Mouse (Mus musculus) heart, postnatal 10 days (tissue): Measurements from ENCODE around the gene Clec2l. TPM values are rescaled to one million over a fixed set of nuclear protein-coding genes. Genes with fewer than 3 reads are reported as not detected.
"Not testable (repeated sequence)": the region's sequence is repeated elsewhere in the genome, so short reads cannot be mapped to it uniquely, and the experiment has no call there.

Source experiments
- DNase-seq, 2 experiments: peaks; one replicate each; pipeline ENCODE4 v3.0.0; 2021
- intact Hi-C: fragments of 180-260 bp; cut with DNase I; formaldehyde crosslinking; loops from one replicate; pipeline ENCODE4 v1.15.1; 2025
- total RNA-seq, 2 experiments: library from RNA; stranded (reverse); gene quantifications; 2 replicates each; pipeline ENCODE4 v1.2.3; 2021

Gene Clec2l
- total RNA-seq, 2 experiments from 2014 or later: 2.8 to 3.3 TPM

DNA sequence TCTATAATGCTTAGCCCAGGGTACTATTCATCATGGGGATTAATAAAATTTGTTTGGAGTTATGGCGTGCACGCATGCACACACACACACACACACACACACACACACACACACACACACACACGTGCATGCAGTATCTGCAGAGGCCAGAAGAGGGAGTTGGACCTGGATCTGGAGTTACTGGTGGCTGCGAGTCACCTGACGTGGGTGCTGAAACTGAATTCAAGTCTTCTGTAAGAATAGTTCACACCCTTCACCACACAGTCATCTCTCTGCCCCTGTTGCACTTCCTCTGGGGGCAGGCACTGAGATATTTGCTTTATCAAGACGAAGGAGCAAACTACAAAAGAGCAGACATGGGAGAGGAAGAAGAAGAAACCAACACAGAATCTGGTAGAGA is 6.7 kb downstream of the Clec2l start:
- DNase-seq: no peak
- intact Hi-C loops: no loop called here

DNA sequence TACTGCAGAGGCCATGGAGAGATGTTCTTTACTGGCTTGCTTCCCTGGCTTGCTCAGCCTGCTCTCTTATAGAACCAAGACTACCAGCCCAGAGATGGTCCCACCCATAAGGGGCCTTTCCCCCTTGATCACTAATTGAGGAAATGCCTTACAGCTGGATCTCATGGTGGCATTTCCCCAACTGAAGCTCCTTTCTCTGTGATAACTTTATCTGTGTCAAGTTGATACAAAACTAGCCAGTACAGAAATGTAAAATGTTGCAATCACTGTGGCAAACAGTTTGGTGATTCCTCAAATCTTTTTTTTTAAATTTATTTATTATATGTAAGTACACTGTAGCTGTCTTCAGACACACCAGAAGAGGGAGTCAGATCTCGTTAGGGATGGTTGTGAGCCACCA is 7.6 kb downstream of the Clec2l start:
- intact Hi-C loops, DNase-seq: not testable (repeated sequence)

DNA sequence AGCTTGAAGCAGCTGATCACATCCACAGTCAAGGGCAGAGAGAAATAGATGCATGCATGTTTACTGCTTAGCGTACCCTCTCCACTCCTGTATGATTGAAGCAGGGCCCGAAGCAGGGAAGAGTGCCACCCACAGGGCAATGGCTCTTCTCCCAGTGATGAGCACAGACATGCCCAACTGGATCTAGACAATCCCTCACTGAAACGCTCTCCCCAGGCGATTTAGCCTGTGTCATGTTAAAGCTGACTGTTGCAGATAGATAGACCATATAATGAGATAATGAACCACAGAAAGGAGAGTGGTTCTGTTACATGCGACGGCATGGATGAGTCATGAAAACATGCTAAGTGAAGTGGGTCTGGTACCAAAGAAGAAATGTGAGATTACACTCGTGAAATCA is 8.4 kb downstream of the Clec2l start:
- intact Hi-C loops: no loop called here
- DNase-seq: no peak

DNA sequence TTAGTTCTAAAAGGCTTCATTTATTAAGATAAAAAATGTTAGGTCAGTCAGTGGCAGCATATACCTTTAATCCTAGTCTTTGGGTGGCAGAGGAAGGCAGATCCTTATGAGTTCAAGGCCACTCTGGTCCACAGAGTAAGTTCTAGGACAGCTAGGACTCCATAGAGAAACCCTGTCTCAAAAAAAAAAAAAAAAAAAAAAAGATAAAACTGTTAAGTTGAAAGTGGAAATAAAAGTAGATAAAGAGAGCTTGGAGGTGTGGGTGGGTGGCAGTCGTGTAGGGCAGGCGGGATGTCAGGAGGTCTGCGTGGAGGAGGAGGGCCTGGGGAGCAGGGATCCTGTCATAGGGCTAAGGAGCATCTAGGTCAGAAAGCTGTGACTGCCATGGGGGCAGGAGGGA is 9.1 kb downstream of the Clec2l start:
- intact Hi-C loops: no loop called here
- no peak for DNase-seq

DNA sequence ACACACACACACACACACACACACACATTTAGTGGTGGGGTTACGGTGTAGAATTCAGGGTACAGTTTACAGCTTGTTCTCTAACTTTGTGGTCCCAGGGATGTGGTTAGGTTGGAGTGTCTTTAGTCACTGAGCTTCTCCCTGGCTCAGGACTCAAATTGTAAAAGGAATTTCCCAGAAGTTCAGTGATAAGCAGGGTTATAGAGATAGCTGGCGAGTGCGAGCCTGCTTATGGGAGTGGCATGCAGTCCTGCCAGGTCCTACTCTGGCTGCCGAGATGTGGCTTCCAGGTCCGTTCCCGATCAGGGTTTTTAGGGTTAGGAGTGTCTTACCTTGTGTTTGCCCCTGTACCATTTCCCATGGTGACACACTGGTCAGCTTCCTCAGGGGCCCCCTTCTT is 13.3 kb downstream of the Clec2l start:
- DNase-seq: peak in 1 of 2 experiments; percentile 18
- intact Hi-C loops: no loop called here

DNA sequence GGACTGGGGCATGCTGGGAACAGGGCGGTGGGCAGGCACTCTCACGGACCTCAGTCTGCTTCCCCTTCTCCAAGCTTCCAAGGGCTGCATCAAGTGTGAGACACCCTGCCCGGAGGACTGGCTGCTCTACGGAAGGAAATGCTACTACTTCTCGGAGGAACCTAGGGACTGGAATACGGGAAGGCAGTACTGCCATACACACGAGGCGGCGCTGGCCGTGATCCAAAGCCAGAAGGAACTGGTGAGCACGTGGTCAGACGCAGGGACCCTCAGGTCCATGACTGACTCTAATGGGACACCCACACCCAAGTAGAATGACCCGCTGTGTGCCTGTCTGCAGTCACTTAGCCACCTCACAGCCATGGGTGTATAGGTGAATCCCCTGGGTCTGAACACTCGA is 13.9 kb downstream of the Clec2l start:
- intact Hi-C loops: no loop called here
- peak in 1 of 2 experiments; percentile 13 for DNase-seq

DNA sequence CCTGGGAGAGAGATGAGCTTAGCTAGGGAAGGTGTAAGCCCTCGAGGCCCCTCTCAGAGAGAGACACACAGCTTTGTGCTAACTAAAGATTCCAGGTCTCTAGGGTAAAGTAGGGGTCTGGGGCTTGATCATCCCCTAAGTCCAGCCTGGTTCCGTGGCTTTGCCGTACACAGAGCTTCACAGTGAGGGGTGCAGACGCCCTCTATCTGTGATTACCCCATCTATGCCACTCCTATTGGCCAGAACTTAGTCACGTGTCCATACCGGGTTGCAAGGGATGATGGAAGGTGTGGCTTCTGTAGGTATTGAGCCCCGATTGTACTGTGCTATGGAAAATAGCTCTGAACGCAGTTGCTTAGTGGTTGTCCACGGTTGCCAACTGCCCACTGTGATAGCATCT is 14.8 kb downstream of the Clec2l start:
- intact Hi-C loops: no loop called here
- no peak for DNase-seq

DNA sequence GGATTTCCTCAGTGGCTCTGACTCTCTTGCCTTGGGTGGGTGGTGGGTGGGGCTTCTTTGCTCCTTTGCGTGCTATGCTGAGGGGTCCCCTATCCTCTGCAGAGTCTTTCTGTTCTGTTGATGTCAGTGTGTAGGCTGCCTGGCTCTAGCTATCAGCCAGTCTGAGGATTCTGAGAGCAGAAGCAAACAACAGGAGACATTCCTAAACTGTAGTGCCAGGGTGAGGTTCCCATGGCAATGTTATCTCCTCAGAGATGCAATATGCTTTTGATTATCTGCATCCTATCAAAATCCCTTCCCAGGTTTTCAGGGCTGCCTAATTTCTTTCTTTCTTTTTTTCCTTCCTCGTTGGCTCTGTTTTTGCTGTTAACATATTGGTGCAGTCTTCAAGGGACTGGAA is 19.7 kb downstream of the Clec2l start:
- DNase-seq: no peak
- intact Hi-C loops: no loop called here

DNA sequence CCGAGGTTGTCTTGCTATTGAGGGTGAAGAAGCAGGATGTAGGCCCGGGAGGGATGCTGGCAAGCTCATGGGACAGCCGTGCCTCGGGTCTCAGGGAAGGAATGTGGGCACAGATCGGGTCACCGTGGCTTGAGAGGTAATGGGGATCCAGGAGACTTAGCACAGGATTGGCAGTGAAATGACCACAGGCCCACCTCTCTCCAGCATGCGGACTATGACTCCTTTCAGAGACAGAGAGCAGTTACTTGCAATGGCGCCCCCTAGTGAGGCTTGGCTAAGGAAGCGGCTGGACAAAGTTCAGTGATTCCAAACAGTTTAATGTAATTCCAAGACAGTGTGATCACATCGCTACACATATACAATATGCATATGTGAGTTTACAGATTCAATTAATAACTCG is 24.3 kb downstream of the Clec2l start:
- DNase-seq: no peak
- intact Hi-C loops: no loop called here

DNA sequence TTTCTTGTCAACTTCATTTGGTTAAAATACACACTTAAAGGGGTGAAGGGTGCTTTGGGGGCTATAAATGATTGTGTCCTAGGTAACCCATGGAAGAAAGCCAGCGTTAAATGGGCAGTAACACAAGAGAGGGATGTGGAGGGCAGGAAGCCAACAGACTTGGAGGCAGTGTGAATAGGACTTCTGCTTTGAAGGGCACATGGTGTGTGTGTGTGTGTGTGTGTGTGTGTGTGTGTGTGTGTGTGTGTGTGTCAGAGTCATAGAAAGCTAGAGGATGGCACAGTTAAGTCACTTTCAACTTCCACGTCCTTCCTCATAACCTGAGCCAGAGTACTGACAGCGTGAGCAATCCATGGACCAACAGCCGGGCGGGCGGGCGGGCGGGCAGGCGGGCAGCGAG is 26.0 kb downstream of the Clec2l start:
- intact Hi-C loops: no loop called here

DNA sequence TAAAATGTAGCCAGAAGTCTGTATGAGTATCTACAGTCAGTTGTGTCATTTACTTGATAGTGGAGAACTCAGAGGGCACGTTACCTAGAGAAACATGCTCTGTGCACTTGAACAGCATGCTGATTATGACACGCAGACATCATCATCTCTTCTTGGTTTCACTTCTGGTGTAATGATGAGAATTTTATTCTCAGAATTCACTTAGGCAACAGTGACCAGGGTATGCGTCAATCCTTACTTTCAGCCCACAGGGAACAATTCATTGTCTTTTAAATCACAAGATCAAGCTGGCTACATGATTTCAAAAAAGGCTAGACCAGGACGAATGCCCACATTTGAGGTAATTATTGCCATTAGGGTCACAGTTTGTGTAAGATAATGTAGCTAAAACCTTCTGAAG is 27.7 kb downstream of the Clec2l start:
- DNase-seq: no peak
- intact Hi-C loops: no loop called here

More for the DNA sequence above, 26.0 kb downstream of the Clec2l start:
- DNase-seq: peak; percentile 44 to 62

DNA sequence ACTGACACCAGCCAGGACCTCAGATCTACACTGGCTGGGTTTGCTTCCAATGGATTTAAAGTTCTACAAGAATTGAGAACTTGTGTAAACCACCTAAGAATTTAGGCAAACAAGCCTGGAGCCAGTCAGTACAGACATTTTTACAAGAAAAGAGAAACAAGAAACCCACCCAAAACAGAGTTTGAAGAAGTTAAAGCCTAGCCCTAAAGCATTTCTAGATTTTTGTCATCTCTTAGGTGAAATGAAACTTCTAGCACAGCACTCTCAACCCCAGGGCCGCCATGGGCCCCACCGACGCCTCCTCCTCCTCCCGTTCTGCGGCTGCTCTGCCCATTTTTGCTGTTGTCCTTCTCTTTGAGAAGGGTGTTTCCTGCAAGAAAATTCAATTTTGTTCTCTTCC is 28.2 kb downstream of the Clec2l start:
- intact Hi-C loops: no loop called here
- DNase-seq: no peak

DNA sequence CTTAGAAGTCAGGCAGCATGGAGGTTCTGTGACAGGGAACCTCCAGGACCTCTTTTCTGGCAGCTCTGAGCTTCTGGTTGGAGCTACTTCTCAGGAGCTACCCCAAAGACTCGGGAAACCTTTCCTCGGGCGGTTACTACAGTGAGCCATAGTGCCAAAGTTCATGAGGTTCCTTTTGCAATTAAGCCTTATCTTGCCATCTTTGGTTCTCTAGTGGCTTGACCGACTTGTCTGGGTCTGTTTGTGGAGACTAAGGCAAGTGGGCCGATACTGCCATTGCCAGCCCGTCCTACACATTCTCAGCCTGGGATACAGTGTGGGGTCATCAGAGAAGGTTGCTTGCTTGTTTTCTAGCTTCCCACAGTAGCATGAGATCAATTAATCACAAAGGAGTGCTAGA is 29.7 kb downstream of the Clec2l start:
- intact Hi-C loops: no loop called here

DNA sequence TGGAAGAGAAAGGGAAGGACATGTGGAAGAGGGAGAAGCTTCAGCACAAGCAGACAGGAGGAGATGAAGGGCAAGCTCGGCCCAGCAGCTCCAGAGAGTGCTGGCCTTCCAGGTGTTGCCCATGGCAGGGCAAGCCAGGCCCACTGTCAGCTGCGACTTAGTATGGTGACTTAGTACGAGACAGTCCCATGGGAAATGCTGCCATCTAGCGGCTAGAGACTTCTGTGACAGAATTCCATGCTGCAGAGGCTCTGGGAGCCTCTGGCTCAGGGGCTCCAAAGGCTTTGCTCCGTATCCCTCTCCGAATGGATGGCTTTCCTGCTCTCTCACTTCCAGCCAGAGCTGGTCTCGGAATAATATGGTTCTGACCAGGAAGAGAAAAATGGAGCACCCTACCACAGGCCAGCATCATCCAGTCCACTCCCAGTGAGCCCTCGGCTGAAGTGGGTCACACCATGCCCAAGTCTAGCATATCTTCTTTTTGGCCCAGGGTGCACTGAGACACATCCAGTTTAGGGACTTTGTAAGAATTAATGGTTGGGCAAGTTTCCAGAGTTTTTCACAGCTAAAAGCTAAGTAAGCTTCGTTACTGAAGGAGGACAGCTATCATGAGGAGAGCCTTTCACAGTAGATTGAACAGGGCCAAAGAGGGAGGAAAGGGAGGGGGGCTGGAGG is 32.6 kb downstream of the Clec2l start:
- intact Hi-C loops: loop anchor here (1.0 to 5.0 kb wide), 2 partner anchors 45 to 203 kb away; no protein-coding TSS in a partner anchor
- peak; percentile 86 to 92 for DNase-seq

More for the DNA sequence above, 29.7 kb downstream of the Clec2l start:
- DNase-seq: no peak

DNA sequence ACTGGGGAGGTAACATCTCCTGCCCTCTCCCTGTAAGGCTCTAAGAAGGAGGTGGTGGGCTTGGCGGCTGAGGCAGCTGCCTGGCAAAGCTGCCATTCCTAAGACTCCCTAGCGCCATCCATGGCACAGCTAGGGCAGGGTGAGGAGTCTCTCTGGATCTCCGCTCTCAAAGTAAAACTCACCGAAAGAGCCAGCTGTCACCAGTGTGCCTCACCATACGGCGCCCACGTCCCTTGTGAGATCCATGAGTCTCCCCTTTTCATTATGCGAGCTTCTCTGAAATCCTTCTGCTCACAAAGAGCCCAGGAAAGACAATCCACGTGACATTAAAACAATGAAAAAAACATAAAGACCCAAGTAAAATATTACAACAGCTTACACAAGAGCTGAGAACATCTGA is 33.7 kb downstream of the Clec2l start:
- DNase-seq: no peak
- intact Hi-C loops: loop anchor here (5.0 kb wide), 1 partner anchor 204 kb away; no protein-coding TSS in a partner anchor

DNA sequence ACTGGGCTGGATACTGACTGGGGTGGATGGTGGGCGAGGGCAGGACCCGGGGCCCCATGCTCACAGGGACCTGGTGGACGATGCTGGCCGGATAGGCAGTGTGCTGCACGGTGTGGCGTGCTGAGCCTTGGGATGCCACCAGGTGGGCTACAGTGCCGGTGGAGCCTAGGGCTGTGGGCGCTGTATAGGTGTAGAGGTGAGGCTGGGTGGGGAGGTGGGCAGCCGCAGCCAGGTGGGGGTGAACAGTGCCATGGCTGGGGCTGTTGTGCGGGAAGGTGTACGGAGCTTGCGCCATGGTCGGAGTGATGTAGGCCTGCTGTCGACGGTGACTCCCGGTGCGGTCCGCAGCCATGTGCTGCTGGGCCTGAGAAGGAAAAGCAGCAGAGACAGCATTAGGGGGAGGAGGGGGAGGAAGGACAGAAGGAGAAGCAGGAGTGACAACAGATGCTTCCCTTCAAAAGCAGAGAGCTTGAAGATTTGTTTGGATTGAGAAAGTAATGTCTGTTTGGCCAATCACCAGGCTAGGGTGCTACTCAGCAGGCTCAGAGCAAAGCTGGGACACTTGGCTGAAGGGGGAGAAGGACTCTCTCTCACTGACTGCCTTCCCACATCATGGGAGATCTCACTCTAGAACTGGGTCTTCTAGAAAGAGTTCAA is 35.5 kb downstream of the Clec2l start:
- intact Hi-C loops: loop anchor here (5.0 kb wide), 1 partner anchor 206 kb away; no protein-coding TSS in a partner anchor
- DNase-seq: no peak

DNA sequence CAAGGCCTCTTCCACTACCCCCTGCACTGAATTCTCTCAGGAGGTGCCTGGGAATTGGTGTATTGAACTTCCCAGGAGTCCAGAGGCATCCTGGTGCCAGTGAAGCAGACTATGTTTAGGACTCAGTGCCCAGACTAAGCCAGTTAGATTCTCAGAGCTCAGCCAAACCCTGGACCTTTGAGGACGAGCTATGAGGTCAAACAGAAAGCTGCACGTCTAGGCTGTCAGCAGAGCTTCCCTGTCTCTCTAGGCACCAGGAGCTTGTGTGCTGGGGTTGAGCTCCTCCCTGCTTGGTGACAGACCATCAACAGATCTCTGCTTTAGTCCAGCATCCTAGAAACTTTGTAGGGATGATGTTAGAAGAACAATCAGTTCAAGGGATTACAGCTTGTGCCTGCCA is 38.6 kb downstream of the Clec2l start:
- DNase-seq: peak in 1 of 2 experiments; percentile 42
- intact Hi-C loops: no loop called here

DNA sequence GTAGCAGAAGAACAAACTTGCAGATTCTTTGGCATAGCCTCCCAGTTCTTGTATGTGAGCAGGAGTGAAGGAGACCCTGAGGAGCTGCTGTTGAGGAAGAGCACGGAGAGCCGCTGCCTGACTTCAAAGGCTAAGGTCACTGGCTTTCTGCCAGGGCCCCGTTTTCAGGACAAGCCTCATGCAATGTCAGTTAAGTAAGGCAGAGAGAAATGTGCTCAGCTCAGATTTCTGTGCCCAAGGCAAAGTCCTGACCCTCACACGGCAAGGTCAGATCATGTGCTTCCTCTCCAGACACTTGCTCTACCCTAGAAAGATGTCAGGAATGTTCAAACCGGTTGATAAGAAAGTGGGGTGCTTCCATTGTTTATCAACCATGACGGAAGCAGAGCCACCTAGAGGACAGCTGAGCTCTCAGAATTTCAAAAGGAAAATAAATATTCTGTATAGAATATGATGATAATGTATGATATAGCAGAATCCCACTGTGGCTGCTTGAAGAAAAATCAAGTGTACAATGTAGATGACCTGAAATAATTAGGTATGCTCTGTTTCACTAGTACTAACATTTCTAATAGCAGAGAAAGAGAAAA is 40.0 kb downstream of the Clec2l start:
- DNase-seq: peak; percentile 39 to 46
- intact Hi-C loops: no loop called here

DNA sequence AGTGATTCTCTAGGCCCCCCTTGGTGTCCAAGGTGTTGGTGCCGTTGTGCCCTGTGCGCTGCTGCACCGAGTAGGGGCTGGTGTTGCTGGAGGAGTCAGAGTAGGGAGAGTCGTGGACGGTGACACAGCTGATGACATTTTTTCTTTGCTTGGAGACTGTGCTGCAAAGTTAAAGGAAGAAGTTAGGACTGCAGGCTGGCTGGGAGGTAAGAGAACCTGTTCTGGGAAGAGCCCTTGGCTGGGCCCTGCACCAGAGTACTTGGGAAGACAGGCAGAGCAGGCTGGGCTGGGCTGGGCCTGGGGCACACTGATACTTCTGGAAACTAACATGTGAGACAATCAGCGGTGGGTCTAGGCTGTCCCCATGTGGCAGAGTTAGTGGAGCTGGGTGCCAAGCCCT is 40.7 kb downstream of the Clec2l start:
- intact Hi-C loops: no loop called here
- DNase-seq: no peak

DNA sequence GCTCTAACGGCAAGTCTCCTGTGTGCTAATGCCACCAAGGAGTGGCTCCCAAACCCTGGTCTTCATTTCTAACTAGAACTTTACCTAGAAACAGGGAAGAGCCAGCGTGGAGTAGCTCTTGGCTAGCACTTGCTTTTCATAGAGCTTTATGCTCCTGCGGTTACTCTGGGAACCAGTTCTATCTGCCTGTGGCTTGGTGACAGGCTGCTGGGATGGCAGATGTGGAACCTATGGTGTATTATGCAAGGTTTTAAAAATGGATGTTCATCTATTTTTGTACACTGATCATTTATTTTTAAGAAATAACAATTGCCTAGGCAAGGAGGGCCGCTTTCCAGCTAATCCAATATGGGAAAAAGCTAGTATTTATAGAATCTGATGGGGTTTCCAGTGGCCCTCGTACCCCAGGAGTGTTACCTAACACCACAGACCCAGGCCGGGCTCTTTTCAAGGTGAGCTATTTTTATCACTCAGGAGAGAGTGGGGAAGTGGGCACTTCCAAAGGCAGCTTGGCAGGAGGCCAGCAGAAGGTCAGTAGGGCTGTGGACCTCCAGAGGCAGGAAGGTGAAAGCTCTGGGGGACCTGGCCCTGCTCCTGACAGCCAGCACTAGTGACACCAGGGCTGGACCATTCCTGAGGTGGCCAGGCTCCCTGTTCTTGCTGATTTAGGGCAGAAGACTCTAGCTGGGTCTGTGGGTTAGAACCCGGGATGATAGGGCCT is 41.6 kb downstream of the Clec2l start:
- intact Hi-C loops: no loop called here
- peak; percentile 66 to 76 for DNase-seq

DNA sequence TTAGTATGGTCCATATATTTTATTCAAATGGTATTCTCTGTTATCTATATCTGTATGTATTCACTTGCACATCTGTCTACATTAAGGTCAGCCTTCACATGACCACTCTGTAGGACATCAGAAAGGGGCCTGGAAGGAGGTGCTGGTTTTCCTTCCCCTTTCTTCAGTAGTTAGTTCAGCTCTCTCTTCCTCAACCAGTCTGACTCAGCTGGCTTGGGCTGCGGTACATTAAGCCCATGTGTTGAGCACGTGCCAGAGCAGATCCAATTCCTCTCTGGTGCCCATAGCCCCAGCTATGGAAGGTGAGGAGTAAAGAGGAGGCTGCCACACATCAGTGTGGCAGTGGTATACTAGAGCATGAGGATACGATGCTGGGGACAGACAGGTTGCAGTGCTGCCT is 47.6 kb downstream of the Clec2l start:
- intact Hi-C loops: no loop called here
- DNase-seq: no peak
